Mouse (Mus musculus) Muller cell, postnatal 12 days (primary cell): ENCODE results near the gene Use1.
A peak's percentile ranks its signal among the peaks of the same experiment; 100 is the strongest.

ENCODE experiments used
- DNase-seq: peaks from one replicate; pipeline ENCODE4 v3.0.0-alpha.2; 2015; ENCODE audit errors: inconsistent ontology term

Use1 gene

GRCm38 (mm10) chr8:71376423-71377030 is 9.9 kb downstream of the Use1 start:
- DNase-seq = peak; percentile 34

- no peak for DNase-seq
Measured at GRCm38 (mm10) chr8:71379008-71379407, 12.4 kb downstream of the Use1 start.

- DNase-seq = peak; percentile 42
Measured at GRCm38 (mm10) chr8:71379512-71380075, 12.9 kb downstream of the Use1 start.

- peak; percentile 30 for DNase-seq
Measured at GRCm38 (mm10) chr8:71380178-71381171, 13.8 kb downstream of the Use1 start.

GRCm38 (mm10) chr8:71381421-71381970 is 14.8 kb downstream of the Use1 start, which contains the start of gene Nr2f6:
TSS of gene Nr2f6 (minus strand) at chr8:71381960.
- peak; percentile 84 for DNase-seq

GRCm38 (mm10) chr8:71381971-71382961 is 15.6 kb downstream of the Use1 start:
- DNase-seq = peak; percentile 95

- DNase-seq = no peak
Measured at GRCm38 (mm10) chr8:71383396-71383795, 16.7 kb downstream of the Use1 start.

- no peak for DNase-seq
Measured at GRCm38 (mm10) chr8:71383860-71384259, 17.2 kb downstream of the Use1 start.

- no peak for DNase-seq
Measured at GRCm38 (mm10) chr8:71385212-71385835, 18.7 kb downstream of the Use1 start.

- no peak for DNase-seq
Measured at GRCm38 (mm10) chr8:71388267-71388666, 21.6 kb downstream of the Use1 start.

- no peak for DNase-seq
Measured at GRCm38 (mm10) chr8:71391696-71392095, 25.0 kb downstream of the Use1 start.

- DNase-seq = no peak
Measured at GRCm38 (mm10) chr8:71392391-71392790, 25.7 kb downstream of the Use1 start.

GRCm38 (mm10) chr8:71392871-71393270 is 26.2 kb downstream of the Use1 start:
- DNase-seq = peak; percentile 79

GRCm38 (mm10) chr8:71394481-71394880 is 27.8 kb downstream of the Use1 start:
- DNase-seq = no peak

- no peak for DNase-seq
Measured at GRCm38 (mm10) chr8:71395071-71395470, 28.4 kb downstream of the Use1 start.

- no peak for DNase-seq
Measured at GRCm38 (mm10) chr8:71395629-71396028, 29.0 kb downstream of the Use1 start, which contains the start of gene Ushbp1. TSS of gene Ushbp1 (minus strand) at chr8:71395802.

- DNase-seq = peak; percentile 95
Measured at GRCm38 (mm10) chr8:71396639-71397305, 30.1 kb downstream of the Use1 start, which contains the start of gene Babam1. TSS of gene Babam1 (plus strand) at chr8:71396861.

GRCm38 (mm10) chr8:71397701-71398100 is 31.1 kb downstream of the Use1 start:
- DNase-seq = no peak

- no peak for DNase-seq
Measured at GRCm38 (mm10) chr8:71400826-71401225, 34.2 kb downstream of the Use1 start.

- no peak for DNase-seq
Measured at GRCm38 (mm10) chr8:71401454-71401853, 34.8 kb downstream of the Use1 start.
